Mouse (Mus musculus): ENCODE data around the gene Xxylt1. TPM values are rescaled to one million over a fixed set of nuclear protein-coding genes. Genes with fewer than 3 reads are reported as not detected.

Xxylt1 gene
- total and polyA plus RNA-seq, 3 experiments: 12.8 to 164 (median 26.6) TPM

- no peak for DNase-seq (ENCODE audit: low read depth, low spot score)
- H3K4me1 ChIP-seq (ENCODE audit: control insufficient read depth in 1 of 2, insufficient read depth in 2 of 2, low read length in 2 of 2): no peaks in the 10 kb centered on the region; a peak in 1 of 4 replicates
Measured at GRCm38 (mm10) chr16:31019514-31019913, 61.7 kb downstream of the Xxylt1 start.

GRCm38 (mm10) chr16:31017687-31018413, 63.4 kb downstream of the Xxylt1 start:
- no peak for DNase-seq (ENCODE audit: low read depth, low spot score)
- Histone ChIP-seq H3K9me3 (replicated peaks; ENCODE audit: insufficient read depth, low read length) (no peaks in the 10 kb centered on the region), H3K9ac (ENCODE audit: control insufficient read depth, low read depth, low read length, poor library complexity, severe bottlenecking) (no peak overlapping the region), H3K27ac (ENCODE audit: control insufficient read depth, low read depth, low read length) (no peak overlapping the region), H3K36me3 (ENCODE audit: control insufficient read depth in 1 of 2, insufficient read depth in 2 of 2, low read length in 2 of 2) (no peaks in the 10 kb centered on the region), H3K4me3 (ENCODE audit: control insufficient read depth in 1 of 2, insufficient read depth in 1 of 2, low read depth in 2 of 2, low read length in 2 of 2) (no peak overlapping the region), H3K4me1 (ENCODE audit: control insufficient read depth in 1 of 2, insufficient read depth in 2 of 2, low read length in 2 of 2) (no peaks in the 10 kb centered on the region), H3K79me2 (ENCODE audit: control insufficient read depth, insufficient read depth, low read length, poor library complexity) (no peaks in the 10 kb centered on the region), H3K27me3 (ENCODE audit: control insufficient read depth in 1 of 2, insufficient read depth in 2 of 2, low read length in 2 of 2) (no peaks in the 10 kb centered on the region)
- TF ChIP-seq POLR2AphosphoS2 (IDR thresholded peaks at IDR 0.05; ENCODE audit: low read length) (no peak), E2F4 (IDR thresholded peaks at IDR 0.05; ENCODE audit: borderline replicate concordance, low read depth, low read length) (no peak), TAL1 (IDR thresholded peaks at IDR 0.05; ENCODE audit: low read length) (no peak), SMC3 (IDR thresholded peaks at IDR 0.05; ENCODE audit: low read depth, low read length) (no peak), ELF1 (IDR thresholded peaks at IDR 0.05; ENCODE audit: low read depth, low read length) (no peak), ZKSCAN1 (IDR thresholded peaks at IDR 0.05; ENCODE audit: low read depth, low read length) (no peak), POLR2A (IDR thresholded peaks at IDR 0.05; ENCODE audit: control insufficient read depth in 1 of 2, insufficient read depth in 1 of 2, low read depth in 1 of 2, low read length in 2 of 2, poor library complexity in 1 of 2) (no peak)

More at GRCm38 (mm10) chr16:31019514-31019913, 61.7 kb downstream of the Xxylt1 start:
- no peaks in the 10 kb centered on the region for H3K79me2 ChIP-seq (ENCODE audit: control insufficient read depth, insufficient read depth, low read length, poor library complexity)
- no peaks in the 10 kb centered on the region for H3K27me3 ChIP-seq (ENCODE audit: control insufficient read depth in 1 of 2, insufficient read depth in 2 of 2, low read length in 2 of 2)
- TF ChIP-seq EP300 (IDR thresholded peaks at IDR 0.05; ENCODE audit: low read depth in 1 of 2, low read length in 2 of 2) (no peak), MAFK (IDR thresholded peaks at IDR 0.05; ENCODE audit: borderline replicate concordance, low read depth, low read length) (no peak), MAZ (IDR thresholded peaks at IDR 0.05; ENCODE audit: low read depth, low read length) (no peak), SMC3 (IDR thresholded peaks at IDR 0.05; ENCODE audit: low read depth, low read length) (no peak), ELF1 (IDR thresholded peaks at IDR 0.05; ENCODE audit: low read depth, low read length) (no peak)
- H3K9me3 ChIP-seq (replicated peaks; ENCODE audit: insufficient read depth, low read length): no peaks in the 10 kb centered on the region
- H3K36me3 ChIP-seq (ENCODE audit: control insufficient read depth in 1 of 2, insufficient read depth in 2 of 2, low read length in 2 of 2): no peaks in the 10 kb centered on the region; a peak in 1 of 4 replicates
- no peak overlapping the region for H3K27ac ChIP-seq (ENCODE audit: control insufficient read depth, low read depth, low read length)
- no peak overlapping the region for H3K9ac ChIP-seq (ENCODE audit: control insufficient read depth, low read depth, low read length, poor library complexity, severe bottlenecking)
- H3K4me3 ChIP-seq (ENCODE audit: control insufficient read depth in 1 of 2, insufficient read depth in 1 of 2, low read depth in 2 of 2, low read length in 2 of 2): no peak overlapping the region

GRCm38 (mm10) chr16:31016669-31017068, 64.6 kb downstream of the Xxylt1 start:
- H3K4me3 ChIP-seq (ENCODE audit: control insufficient read depth in 1 of 2, insufficient read depth in 1 of 2, low read depth in 2 of 2, low read length in 2 of 2): no peak overlapping the region
- no peaks in the 10 kb centered on the region for H3K4me1 ChIP-seq (ENCODE audit: control insufficient read depth in 1 of 2, insufficient read depth in 2 of 2, low read length in 2 of 2)
- TF ChIP-seq JUND (IDR thresholded peaks at IDR 0.05; ENCODE audit: low read depth, low read length) (no peak), GATA1 (IDR thresholded peaks at IDR 0.05; ENCODE audit: low read depth, low read length) (no peak), GABPA (IDR thresholded peaks at IDR 0.05; ENCODE audit: low read depth, low read length) (no peak), ZKSCAN1 (IDR thresholded peaks at IDR 0.05; ENCODE audit: low read depth, low read length) (no peak), TAL1 (IDR thresholded peaks at IDR 0.05; ENCODE audit: low read length) (no peak), KAT2A (conservative IDR thresholded peaks at IDR 0.05; ENCODE audit: low read depth, low read length) (no peak), MYC (IDR thresholded peaks at IDR 0.05; ENCODE audit: low read depth, low read length) (no peak), CHD2 (IDR thresholded peaks at IDR 0.05; ENCODE audit: low read length) (no peak), TCF12 (IDR thresholded peaks at IDR 0.05; ENCODE audit: low read depth, low read length) (no peak), CTCF (IDR thresholded peaks at IDR 0.05 in 2 of 3, conservative IDR thresholded peaks at IDR 0.05 in 1 of 3; ENCODE audit: control insufficient read depth in 1 of 3, insufficient read depth in 1 of 3, low read depth in 2 of 3, low read length in 3 of 3, poor library complexity in 1 of 3, severe bottlenecking in 1 of 3) (no peak), USF1 (IDR thresholded peaks at IDR 0.05; ENCODE audit: low read depth, low read length) (no peak), SMC3 (IDR thresholded peaks at IDR 0.05; ENCODE audit: low read depth, low read length) (no peak), USF2 (IDR thresholded peaks at IDR 0.05; ENCODE audit: borderline replicate concordance in 1 of 2, insufficient read depth in 1 of 2, low read depth in 1 of 2, low read length in 2 of 2) (no peak), MXI1 (IDR thresholded peaks at IDR 0.05; ENCODE audit: low read depth, low read length) (no peak), RAD21 (IDR thresholded peaks at IDR 0.05; ENCODE audit: low read depth, low read length) (no peak), ETS1 (IDR thresholded peaks at IDR 0.05; ENCODE audit: low read depth, low read length) (no peak), ZMIZ1 (IDR thresholded peaks at IDR 0.05; ENCODE audit: low read depth, low read length) (no peak), MYB (IDR thresholded peaks at IDR 0.05; ENCODE audit: low read depth, low read length) (no peak), ZNF384 (IDR thresholded peaks at IDR 0.05; ENCODE audit: low read depth, low read length) (no peak)

More at GRCm38 (mm10) chr16:31016669-31017068, 64.6 kb downstream of the Xxylt1 start:
- H3K36me3 ChIP-seq (ENCODE audit: control insufficient read depth in 1 of 2, insufficient read depth in 2 of 2, low read length in 2 of 2): no peaks in the 10 kb centered on the region
- H3K27ac ChIP-seq (ENCODE audit: control insufficient read depth, low read depth, low read length): no peak overlapping the region
- no peaks in the 10 kb centered on the region for H3K27me3 ChIP-seq (ENCODE audit: control insufficient read depth in 1 of 2, insufficient read depth in 2 of 2, low read length in 2 of 2)
- no peak overlapping the region for H3K9ac ChIP-seq (ENCODE audit: control insufficient read depth, low read depth, low read length, poor library complexity, severe bottlenecking)
- no peaks in the 10 kb centered on the region for H3K9me3 ChIP-seq (replicated peaks; ENCODE audit: insufficient read depth, low read length)
- H3K79me2 ChIP-seq (ENCODE audit: control insufficient read depth, insufficient read depth, low read length, poor library complexity): no peaks in the 10 kb centered on the region
- DNase-seq (ENCODE audit: low read depth, low spot score): no peak

Data from MEL (cell line).